Mouse (Mus musculus): ENCODE measurements around the gene Angptl6. TPM values are rescaled to one million over a fixed set of nuclear protein-coding genes. Genes with fewer than 3 reads are reported as not detected.

Gene Angptl6
- total RNA-seq, 1 experiment from 2014 or later: 0.70 TPM

DNA sequence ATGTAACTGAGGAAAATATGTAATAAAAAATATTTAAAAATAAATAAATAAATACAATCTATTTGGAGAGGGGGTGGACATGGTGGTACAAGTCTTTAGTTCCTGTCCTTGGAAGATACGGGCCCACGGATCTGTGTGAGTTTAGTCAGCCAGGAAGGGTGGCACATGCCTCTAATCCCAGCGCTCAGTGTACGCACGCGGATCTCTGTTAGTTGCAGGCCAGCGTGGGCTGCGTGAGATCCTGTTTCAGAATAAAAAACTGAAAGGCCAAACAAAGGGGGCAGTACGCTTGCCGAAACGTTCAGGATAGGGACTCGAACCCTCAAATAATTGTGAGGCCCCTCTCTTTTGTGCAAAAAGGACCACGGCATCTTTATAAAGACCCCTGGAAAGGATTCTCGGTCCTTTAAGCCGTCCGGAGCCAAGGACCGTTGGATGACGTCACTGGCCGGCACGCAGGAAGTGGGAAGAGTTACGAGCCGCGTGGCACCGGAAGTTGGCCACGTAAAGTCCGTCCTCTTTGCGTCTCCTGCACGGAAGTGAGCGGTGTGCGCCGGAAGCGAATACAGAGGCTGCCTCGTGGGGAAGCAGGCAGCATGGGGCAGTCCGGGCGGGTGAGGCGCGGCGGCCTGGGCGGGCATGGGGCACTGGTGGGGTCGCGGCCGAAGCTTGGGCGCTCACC, 8.3 kb upstream of the Angptl6 start, which contains the start of gene Ppan:
Gene Ppan, plus strand, starts transcription at position 472 of the 682 bp plus-strand sequence.
- ATAC-seq (ENCODE audit: extremely low read depth, insufficient number of reproducible peaks, low FRiP score, poor library complexity, severe bottlenecking): peak; percentile 98

DNA sequence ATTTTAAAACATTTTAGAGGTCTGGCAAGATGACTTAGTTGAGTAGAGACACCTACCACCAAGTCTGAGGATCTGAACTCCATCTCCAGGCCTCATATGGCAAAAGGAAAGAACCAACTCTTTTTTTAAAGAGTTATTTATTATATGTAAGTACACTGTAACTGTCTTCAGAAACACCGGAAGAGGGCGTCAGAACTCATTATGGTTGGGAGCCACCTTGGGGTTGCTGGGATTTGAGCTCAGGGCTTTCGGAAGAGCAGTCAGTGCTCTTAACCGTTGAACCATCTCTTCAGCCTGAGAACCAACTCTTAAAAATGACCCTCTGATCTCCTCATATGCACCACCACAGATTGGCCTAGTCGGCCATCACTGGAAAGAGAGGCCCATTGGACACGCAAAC, 7.7 kb upstream of the Angptl6 start:
- ATAC-seq (ENCODE audit: extremely low read depth, insufficient number of reproducible peaks, low FRiP score, poor library complexity, severe bottlenecking): no peak

DNA sequence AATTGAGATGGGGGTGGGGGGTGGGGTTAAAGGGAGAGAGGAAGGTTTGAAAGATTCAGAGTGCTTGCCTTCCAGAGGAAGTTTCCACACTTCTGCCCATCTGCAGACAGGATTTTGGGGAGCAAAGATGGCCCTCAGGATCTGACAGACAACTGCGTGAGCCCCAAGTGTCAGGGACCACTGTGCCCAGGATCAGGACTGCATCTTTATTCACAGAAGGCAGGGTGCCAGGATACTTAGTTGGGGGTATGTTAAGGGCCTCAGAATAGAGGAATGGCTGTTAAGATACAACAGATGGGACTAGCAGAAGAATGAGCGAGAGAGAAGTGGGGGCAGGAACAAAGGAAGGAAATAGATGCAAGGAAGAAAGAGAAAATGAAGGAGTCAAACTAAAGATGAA, 7.0 kb upstream of the Angptl6 start:
- no peak for ATAC-seq (ENCODE audit: extremely low read depth, insufficient number of reproducible peaks, low FRiP score, poor library complexity, severe bottlenecking)

DNA sequence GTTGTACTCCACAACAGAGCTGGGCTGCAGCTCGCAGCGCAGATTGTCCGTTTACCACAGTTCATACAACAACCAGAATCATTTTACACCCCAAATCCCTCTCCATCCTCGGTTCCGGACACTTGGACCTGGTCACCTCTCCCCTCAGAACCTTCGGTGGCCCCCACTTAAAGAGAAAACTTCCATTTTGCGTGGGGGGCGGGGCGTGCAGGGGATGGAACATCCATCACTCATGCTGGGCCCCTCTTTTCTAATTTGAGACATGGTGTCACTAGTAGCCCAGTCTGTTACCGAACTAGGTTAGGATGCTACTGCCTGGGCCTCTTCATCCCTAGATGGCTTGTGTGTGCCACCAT, 839 bp downstream of the Angptl6 start:
- no peak for ATAC-seq (ENCODE audit: extremely low read depth, insufficient number of reproducible peaks, low FRiP score, poor library complexity, severe bottlenecking)

- ATAC-seq (ENCODE audit: extremely low read depth, insufficient number of reproducible peaks, low FRiP score, poor library complexity, severe bottlenecking): peak; percentile 73
These were observed 1.4 kb downstream of the Angptl6 start for GRCm38 (mm10) chr9:20878041-20878709.

DNA sequence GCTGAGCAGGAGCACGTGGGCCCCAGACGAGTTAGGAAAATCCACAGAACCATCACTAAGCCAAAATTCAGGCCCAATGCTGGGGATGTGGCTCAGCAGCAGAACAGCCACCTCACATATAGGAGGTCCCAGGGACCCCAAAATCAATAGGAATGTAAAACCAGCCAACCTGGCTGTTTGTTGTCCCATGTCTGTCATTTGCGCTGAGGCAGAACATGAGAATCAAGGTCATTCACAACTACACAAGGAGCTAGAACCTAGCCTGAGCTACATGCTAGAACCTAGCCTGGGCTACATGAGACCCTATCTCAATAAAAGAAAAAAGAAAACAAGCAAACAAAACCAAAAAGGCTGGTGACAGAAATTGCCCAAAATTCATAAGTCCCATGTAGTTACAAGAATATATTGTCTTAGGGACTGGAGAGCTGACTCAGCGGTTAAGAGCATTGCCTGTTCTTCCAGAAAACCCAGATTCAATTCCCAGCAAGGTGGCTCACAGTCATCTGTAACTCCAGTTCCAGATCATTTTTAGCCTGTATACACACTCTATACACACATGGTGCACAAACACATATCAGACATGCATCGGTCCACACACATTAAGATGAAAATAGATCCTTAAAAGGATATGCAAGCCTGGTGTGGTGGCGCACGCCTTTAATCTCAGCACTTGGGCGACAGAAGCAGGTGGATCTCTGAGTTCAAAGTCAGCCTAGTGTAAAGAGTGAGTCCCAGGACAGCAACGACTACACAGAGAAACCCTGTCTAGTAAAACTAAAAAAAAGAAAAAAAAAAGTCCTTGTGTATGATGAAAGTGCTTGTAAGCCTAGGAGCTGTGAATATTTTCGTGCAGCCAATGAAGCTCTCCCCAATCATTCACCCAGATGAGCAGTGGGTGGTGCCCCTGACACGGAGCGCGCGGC, 2.1 kb downstream of the Angptl6 start:
- no peak for ATAC-seq (ENCODE audit: extremely low read depth, insufficient number of reproducible peaks, low FRiP score, poor library complexity, severe bottlenecking)

GRCm38 (mm10) chr9:20876318-20877117, 3.0 kb downstream of the Angptl6 start:
- no peak for ATAC-seq (ENCODE audit: extremely low read depth, insufficient number of reproducible peaks, low FRiP score, poor library complexity, severe bottlenecking)

DNA sequence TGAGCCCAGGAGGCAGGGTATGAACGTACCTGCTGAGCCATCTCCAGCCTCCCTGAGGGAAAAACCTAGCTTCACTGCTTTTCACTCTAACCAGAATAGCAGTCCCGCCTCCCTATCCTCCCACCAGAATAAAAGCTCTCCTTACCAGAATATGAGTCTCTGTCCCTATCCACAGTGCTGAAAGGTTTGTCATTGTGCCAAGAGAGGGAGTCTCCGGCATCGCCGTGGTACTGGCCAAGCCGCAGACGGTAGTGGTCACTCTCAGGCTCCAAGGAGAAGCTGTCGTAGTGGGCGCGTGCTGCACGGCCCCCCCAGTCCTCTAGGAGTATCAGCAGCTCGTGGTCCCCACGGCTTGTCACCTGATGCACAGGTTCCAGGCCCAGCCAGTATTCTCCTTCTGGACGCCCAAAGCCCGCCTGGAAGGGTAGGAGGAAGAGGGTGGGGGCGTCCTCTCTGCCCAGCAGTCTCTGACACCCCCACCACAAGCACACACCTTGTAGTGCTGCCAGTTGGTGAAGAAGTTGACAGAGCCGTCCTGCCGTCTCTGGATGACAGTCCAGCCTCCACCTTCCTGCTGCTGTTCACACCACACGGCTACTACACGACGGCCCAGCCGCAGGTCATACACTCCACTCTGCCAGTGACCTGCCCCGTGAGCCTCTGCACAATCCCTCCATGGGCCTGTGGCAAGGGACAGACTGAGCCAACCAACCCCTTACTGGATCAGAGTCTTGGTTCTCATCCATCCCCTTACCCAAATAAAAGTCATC, 4.3 kb downstream of the Angptl6 start:
- ATAC-seq (ENCODE audit: extremely low read depth, insufficient number of reproducible peaks, low FRiP score, poor library complexity, severe bottlenecking): no peak

GRCm38 (mm10) chr9:20873521-20873920, 6.0 kb downstream of the Angptl6 start:
- no peak for ATAC-seq (ENCODE audit: extremely low read depth, insufficient number of reproducible peaks, low FRiP score, poor library complexity, severe bottlenecking)

DNA sequence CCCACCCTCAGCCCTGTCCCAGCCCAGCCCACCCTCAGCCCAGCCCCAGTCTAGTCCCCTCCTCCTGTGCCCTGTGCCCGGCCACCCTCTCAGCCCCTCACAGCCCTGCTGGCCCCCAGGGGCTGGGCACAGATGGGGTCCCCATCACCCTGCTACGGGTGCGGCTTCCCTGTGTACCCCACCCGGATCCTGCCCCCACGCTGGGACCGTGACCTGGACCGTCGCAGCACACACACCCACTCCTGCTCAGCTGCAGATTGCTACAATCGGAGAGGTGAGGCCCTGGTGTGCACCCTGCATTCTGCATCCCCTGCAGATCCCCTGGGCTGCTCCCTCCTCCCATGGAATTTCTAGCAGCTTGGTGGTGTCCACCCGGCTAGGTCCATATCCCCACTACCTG, 6.5 kb downstream of the Angptl6 start:
- no peak for ATAC-seq (ENCODE audit: extremely low read depth, insufficient number of reproducible peaks, low FRiP score, poor library complexity, severe bottlenecking)

DNA sequence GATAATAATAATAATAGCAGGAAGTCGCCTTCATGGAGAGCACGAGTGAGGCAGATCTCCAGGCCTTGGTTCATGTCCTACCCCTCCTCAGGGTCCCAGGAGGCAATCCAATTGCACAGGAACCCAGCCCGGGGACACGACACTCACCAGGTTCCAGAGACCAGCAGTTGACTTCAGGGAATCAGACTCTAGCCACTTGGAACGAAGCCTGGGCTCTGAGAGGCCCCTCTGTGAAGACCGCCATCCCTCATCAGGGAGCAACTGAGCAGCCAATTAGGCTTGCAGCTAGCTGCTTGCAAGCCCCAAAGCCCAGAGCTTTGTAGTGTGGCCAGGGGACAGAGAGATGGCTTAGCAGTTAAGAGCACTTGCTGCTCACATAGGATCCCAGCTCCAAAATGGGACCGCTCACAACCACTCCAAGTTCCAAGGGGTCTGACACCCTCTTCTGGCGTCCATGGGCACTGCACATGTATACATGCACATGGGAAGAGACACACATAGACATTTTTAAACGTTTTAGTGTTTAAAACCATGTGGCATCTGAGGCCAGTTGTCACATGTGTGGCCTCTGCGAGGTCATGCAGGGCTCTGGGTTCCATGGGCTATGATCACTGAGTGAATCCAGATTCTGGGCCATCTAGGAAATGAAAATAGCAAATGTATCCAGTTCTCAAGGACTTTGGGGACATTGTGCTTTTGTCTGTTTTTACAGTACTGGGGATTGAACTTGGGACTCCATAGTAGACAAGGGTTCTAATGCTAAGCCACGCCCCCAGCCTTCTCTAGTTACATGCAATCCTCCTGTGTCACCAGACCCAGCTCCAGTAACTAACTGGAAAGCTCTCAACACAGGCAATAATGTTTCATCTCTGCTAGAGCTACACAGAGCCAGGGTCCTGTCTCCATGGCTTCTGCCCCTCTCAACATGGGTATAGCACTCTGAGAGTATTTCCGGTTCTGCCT, 9.0 kb downstream of the Angptl6 start:
- no peak for ATAC-seq (ENCODE audit: extremely low read depth, insufficient number of reproducible peaks, low FRiP score, poor library complexity, severe bottlenecking)

DNA sequence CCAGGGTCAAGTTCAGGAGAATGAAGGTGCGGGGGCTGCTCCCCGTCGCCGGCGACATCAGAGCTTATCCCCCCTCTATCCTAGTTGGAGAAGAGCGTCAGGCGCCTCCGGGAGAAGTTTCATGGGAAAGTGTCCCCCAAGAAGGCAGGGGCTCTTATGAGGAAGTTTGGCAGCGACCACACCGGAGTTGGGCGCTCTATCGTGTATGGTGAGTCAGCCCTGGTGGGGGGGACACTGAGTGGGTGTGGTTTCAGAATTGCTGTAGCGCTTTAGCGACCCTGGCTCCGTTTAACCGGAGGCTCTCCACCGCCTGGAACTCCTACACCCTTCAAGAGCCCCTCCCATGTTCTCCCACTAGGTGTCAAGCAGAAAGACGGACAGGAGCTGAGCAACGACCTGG, 10.3 kb downstream of the Angptl6 start:
- no peak for ATAC-seq (ENCODE audit: extremely low read depth, insufficient number of reproducible peaks, low FRiP score, poor library complexity, severe bottlenecking)

DNA sequence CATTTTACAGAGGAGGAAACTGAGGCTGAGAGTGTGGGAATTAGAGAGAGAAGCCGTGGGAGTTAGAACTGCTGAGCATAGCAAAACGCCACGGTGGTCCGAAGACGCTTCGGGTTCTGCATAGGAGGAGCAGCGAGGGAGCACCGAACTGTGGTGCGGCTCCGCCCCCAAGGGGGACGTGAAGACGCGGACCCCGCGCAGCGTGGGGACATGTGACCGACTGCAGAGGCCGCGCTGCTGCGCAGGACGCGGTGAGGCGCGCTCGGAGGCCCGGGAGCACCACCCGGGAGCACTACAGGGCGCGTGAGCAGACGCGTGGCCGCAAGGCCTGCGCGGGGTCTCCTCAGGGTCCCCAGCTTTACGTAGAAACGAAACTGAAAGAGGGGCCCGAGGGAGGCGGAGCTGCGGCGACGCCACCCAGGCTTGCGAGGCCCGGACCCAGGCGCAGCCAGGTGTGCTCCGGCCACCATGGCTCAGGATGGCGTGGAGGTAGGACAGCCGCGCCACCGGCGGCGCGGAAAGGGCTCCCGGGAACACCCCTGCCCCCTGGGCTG, 11.0 kb downstream of the Angptl6 start, which contains the start of gene A230050P20Rik:
Gene A230050P20Rik, plus strand, starts transcription at position 195 of the 554 bp plus-strand sequence.
- peak; percentile 16; the same call in 1 of the 2 replicates for ATAC-seq (ENCODE audit: extremely low read depth, insufficient number of reproducible peaks, low FRiP score, poor library complexity, severe bottlenecking)

GRCm38 (mm10) chr9:20866879-20867278, 12.6 kb downstream of the Angptl6 start:
- no peak for ATAC-seq (ENCODE audit: extremely low read depth, insufficient number of reproducible peaks, low FRiP score, poor library complexity, severe bottlenecking)

DNA sequence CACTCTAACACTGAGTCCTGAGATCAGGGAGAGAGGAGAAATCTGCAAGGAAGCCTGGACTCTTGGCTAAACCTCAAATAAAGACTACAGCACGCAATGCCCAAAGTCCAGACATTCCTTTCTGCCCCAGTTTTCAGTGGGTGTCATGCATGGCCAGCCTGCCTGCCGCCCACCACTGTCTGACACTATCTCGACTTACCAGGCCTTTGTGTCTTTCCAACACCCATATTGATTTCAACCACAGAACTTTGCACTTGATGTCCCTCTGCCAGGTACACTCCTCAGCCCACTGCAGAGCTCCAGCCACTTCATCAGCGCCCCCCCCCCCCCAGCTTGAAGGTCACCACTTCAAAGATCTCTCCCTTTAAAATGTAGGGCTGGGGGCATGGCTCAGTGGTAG, 17.3 kb downstream of the Angptl6 start:
- no peak for ATAC-seq (ENCODE audit: extremely low read depth, insufficient number of reproducible peaks, low FRiP score, poor library complexity, severe bottlenecking)

- no peak for ATAC-seq (ENCODE audit: extremely low read depth, insufficient number of reproducible peaks, low FRiP score, poor library complexity, severe bottlenecking)
These were observed 17.7 kb downstream of the Angptl6 start for GRCm38 (mm10) chr9:20861821-20862220.

DNA sequence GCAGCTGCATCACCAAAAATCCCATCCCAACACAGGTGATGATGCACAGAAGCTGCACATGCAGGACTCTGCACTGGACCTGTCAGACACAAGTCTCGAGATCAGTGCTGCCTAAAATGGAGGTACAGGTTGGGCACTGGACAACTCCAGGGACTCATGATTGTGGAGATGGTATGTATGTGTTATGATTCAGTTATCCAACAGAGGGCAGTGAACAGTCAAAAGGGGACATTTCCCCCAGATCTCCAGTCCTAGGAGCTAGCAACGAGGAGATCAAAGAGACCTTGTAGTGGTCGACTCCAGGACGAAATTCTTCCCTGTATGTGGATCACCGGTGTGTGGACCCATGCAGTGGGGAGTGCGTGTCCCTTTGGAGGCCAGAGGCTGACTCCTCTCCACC, 19.6 kb downstream of the Angptl6 start:
- no peak for ATAC-seq (ENCODE audit: extremely low read depth, insufficient number of reproducible peaks, low FRiP score, poor library complexity, severe bottlenecking)

All from neutrophil, adult 5-6 weeks (primary cell).